Mouse (Mus musculus) forebrain, embryonic 10.5 days (tissue): ENCODE measurements around the gene Gss. TPM values are rescaled to one million over a fixed set of nuclear protein-coding genes. Genes with fewer than 3 reads are reported as not detected.

Experiments used
- DNase-seq: peaks from one replicate; pipeline ENCODE4 v3.0.0-alpha.2; 2017; ENCODE audit warnings: low spot score; ENCODE audit errors: extremely low spot score
- H3K27ac ChIP-seq: fragments of 300-500 bp; sonication (generic); 2 replicates; pipeline ENCODE4 v1.5.1; 2016; ENCODE audit warnings: mild to moderate bottlenecking
- H3K27me3 ChIP-seq: fragments of 300-500 bp; sonication (generic); 2 replicates; pipeline ENCODE4 v1.6.1; 2016; ENCODE audit warnings: mild to moderate bottlenecking; ENCODE audit not compliant: poor library complexity, severe bottlenecking
- H3K36me3 ChIP-seq: fragments of 300-500 bp; sonication (generic); replicated peaks from 2 replicates; pipeline ENCODE4 v1.6.1; 2016; ENCODE audit warnings: mild to moderate bottlenecking, moderate library complexity
- H3K4me1 ChIP-seq: fragments of 300-500 bp; sonication (generic); 2 replicates; pipeline ENCODE4 v1.6.1; 2016
- H3K4me3 ChIP-seq: fragments of 300-500 bp; sonication (generic); 2 replicates; pipeline ENCODE4 v1.5.1; 2016; ENCODE audit warnings: mild to moderate bottlenecking, moderate library complexity
- H3K9me3 ChIP-seq: fragments of 300-500 bp; sonication (generic); 2 replicates; pipeline ENCODE4 v1.6.1; 2016; ENCODE audit warnings: mild to moderate bottlenecking, moderate library complexity
- WGBS: fragments of 180-500 bp; shearing (Covaris S2); methylation state at CpG from one replicate; pipeline ENCODE4 v1.1.7; 2016; 5-methylcytosine and 5-hydroxymethylcytosine counted together
- polyA plus RNA-seq: library from polyadenylated mRNA; unstranded; fragments of >200 nt; fragmentation: Nextera tagmentation; extraction: Ambion mirVana; gene quantifications from 2 replicates; pipeline ENCODE4 v1.2.1, GENCODE M21; 2016

Gene Gss
- 22.6 and 24.2 TPM in 2 replicates for polyA plus RNA-seq

DNA sequence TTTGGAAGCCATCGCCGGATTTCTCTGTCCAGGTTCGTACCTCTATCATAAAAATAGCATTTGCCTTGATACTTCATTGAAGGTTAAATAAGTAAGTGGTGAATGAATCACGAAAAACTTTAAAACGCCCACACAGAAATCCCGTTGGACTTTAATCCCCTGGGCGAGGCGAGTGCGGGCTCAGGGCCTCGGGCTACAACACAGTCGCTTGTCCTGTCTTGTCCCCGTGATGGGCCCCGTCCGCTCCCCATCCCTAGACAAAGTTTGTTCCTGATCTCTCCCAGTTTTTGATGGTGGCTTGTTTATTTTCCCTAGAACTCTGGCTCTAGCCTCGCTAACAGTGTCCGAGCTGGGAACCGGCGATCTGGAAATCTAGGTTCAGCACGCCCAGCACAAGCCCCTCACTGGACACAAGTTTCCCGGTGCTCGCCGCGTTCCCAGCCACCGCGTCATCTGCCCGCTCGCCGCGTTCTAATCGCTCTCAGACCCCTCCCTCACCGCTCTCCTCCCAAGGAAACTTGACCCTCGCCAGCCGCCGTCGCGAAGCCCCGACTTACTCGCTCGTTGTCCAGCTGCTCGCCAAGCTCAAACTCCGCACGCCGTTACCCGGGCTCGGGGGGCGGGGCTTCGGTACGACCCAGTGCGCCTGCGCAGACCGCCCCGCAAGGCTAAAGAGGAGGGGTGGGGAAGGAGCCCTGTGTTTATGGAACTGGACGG, at the start of gene Gss:
Gene Gss, minus strand, starts transcription at position 674 of the 717 bp plus-strand sequence.
- Histone ChIP-seq H3K27ac (peak within 1 kb of the TSS; percentile 90), H3K36me3 (no peaks in the 10 kb centered on the region), H3K27me3 (no peaks in the 10 kb centered on the region), H3K4me1 (peaks cover 18% of the 10 kb centered on the region), H3K9me3 (no peaks in the 10 kb centered on the region), H3K4me3 (peak within 1 kb of the TSS; percentile 70)
- under 1% methylated on average over 53 of the region's 53 CpGs for WGBS
- DNase-seq, result peak; percentile 100

DNA sequence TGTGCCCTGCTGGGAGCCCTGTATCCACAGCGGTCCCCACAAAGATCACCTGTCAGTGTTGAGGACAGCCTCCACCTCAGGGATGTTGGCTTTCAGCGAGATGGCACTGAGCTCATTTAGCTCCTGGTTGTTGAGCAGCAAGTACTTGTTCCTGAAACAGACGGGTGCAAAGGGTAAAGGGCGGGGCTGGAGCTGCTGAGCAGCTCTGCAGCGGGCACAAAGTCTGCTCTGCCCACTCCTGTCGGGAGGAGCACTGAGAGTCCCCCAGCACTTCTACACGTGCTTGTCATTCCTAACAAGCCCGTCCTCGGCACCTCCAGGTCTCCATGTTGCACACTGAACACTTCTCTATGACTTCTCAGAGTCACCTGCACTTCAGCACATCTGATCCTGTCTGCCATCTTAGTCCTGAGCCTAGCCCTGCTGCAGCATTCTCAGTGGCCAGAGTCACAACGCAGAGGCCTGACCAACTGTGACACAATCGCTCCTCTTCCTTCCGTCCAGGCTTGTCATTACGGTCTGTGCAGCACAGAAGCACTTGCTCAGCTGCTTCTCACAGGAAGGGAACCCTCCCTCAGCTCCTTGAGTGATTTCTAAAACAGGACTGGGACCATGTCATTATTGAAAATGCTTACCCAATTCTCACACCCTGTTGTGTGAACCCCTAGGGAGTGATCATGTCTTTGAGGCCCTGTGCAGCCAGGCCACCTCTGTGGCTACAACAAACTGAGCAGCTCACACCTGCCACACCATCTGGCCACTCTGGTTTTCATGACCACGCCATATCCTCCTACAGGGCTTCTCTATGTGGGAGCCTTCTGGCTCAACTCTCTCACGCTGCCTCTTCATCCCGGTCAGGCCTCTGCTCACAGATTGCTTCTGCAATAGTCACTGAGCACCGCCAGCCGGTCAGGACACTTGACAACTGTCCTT, 49.2 kb upstream of the Gss start:
- 89% methylated on average over 18 of the region's 18 CpGs for WGBS
- Histone ChIP-seq H3K4me1 (no peaks in the 10 kb centered on the region), H3K27ac (no peak overlapping the region), H3K4me3 (no peak overlapping the region), H3K27me3 (no peaks in the 10 kb centered on the region), H3K9me3 (no peaks in the 10 kb centered on the region), H3K36me3 (peaks cover 98% of the 10 kb centered on the region)
- no peak for DNase-seq

DNA sequence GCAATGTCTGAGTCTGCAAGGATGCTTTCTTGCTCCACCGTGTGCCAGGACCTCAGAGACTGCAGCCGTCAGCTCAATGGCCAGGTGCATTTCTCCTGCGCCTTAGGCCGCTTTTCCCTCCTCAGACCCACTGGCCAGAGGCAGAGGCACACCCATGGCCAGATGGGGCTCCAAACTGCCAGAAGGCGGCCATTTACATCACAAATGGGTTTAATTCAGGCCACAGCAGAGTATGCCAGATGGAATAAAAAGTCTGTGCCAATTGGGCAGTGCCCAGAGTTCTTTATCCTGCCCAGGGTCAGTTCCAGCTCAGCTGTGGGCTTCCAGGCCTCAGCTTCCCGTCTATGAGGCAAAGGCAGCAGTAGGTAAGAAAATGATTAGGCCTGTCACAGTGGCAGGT, 48.0 kb upstream of the Gss start:
- Histone ChIP-seq H3K27ac (no peak overlapping the region), H3K4me3 (no peak overlapping the region), H3K27me3 (no peaks in the 10 kb centered on the region), H3K4me1 (no peaks in the 10 kb centered on the region), H3K36me3 (peaks cover 99% of the 10 kb centered on the region), H3K9me3 (no peaks in the 10 kb centered on the region)
- no peak for DNase-seq
- WGBS, result 88% methylated on average over 6 of the region's 6 CpGs

DNA sequence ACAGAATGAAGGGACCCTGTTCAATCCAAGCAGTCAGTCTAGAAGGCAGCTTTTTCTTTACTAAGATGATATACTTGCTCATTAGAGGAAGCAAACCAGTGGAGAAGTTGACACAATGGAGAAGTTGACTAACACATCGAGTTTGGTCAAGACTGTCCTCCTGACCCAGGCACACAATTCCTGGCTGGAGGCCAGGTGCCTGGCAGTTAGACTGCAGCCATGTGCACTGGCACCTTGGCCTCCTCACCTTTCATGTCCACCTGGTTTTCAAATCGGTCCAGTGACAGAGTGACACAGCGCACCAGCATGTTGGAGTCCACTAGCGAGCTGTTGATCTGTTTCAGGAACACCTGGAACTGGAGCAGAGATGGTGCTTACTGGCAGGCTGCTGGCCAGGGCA, 44.8 kb upstream of the Gss start:
- H3K4me1 ChIP-seq, result no peaks in the 10 kb centered on the region; the same call in 1 of the 2 replicates
- no peak for DNase-seq
- peaks cover 31% of the 10 kb centered on the region for H3K27me3 ChIP-seq
- no peak overlapping the region for H3K4me3 ChIP-seq
- 94% methylated on average over 4 of the region's 4 CpGs for WGBS
- H3K27ac ChIP-seq, result no peak overlapping the region
- peaks cover 100% of the 10 kb centered on the region for H3K36me3 ChIP-seq
- no peaks in the 10 kb centered on the region for H3K9me3 ChIP-seq

DNA sequence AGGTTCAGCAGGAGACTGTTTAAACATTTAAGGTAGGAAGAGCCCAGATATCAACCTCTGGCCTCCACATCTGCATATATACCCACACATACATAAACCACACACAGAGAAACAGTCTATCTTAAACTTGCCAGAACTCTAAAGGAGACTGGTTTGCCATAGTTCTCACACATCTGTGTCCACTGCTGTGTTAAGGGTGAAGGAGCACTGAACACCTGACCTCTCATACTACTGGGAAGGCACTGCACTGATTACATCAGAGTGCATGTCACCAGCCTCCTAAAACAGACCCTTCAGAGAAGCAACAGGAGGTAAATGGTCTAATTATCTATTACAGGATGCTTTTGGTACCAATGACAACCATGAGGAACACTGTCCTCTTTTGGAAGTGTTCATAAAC, 44.3 kb upstream of the Gss start:
- Histone ChIP-seq H3K4me3 (no peak overlapping the region), H3K4me1 (peaks cover 4% of the 10 kb centered on the region; the same call in 1 of the 2 replicates), H3K27ac (no peak overlapping the region), H3K36me3 (peaks cover 100% of the 10 kb centered on the region), H3K9me3 (no peaks in the 10 kb centered on the region), H3K27me3 (peaks cover 36% of the 10 kb centered on the region)
- no peak for DNase-seq

DNA sequence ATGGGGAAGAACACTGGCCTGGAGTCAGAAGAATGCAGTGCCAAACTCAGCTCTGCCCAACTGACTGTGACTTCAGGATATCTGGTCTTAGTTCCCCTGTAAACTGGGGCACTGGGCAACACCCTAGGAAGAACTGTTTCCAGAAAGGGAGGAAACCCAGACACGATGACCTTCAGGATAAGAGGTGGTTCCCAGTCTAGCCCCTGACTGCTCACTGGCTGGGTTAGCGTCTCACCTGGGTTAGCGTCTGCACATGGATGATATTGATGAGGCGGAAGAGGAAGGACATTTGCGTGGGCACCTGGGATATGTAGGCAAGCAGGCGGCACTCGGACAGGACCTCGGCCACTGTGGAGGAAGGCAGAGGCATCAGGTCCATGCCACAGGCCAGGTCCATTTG, 43.4 kb upstream of the Gss start:
- Histone ChIP-seq H3K36me3 (peaks cover 97% of the 10 kb centered on the region), H3K4me1 (peaks cover 10% of the 10 kb centered on the region), H3K27me3 (peaks cover 45% of the 10 kb centered on the region), H3K9me3 (no peaks in the 10 kb centered on the region), H3K4me3 (no peak overlapping the region), H3K27ac (no peak overlapping the region)
- DNase-seq, result no peak
- WGBS, result 94% methylated on average over 8 of the region's 8 CpGs

DNA sequence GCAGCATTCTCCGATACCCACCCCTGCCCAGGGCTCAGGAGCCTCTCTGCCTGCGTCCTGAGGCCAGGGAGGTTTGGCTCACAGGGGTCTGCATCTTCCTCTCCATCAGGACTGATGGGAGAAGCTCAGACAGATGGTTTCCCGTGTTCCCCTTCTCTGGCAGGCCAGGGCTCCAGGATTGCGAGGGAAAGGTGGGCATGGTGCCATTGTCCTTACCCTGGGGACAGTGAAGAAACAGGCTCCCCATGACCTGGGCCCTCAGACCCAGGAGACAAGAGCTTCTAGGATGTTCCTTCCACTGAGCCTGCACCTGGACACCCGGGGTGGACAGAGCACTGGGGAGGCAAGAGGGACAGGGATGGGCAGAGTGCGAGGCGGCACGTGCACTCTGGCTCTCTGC, 42.0 kb upstream of the Gss start:
- H3K27ac ChIP-seq, result no peak overlapping the region
- DNase-seq, result no peak
- H3K36me3 ChIP-seq, result peaks cover 83% of the 10 kb centered on the region
- H3K4me1 ChIP-seq, result peaks cover 24% of the 10 kb centered on the region
- H3K9me3 ChIP-seq, result no peaks in the 10 kb centered on the region
- H3K4me3 ChIP-seq, result no peak overlapping the region
- peaks cover 59% of the 10 kb centered on the region for H3K27me3 ChIP-seq
- 92% methylated on average over 8 of the region's 8 CpGs for WGBS

DNA sequence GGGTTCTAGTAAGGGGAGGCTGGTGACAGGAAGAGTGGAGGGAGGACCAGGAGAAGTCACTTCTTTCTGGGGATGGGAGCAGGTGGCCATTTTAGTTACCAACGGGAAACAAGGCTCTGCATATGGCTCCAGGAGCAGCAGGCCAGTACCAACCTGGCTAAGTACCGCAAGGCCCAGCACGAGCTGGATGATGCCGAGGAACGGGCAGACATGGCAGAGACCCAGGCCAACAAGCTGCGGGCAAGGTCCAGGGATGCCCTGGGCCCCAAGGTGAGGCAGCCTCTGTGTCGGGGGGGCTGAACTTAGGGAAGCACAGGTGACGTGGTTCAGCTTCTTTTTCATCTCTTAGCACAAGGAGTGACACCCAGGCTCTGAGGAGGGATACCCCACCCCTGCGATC, 41.1 kb upstream of the Gss start:
- H3K36me3 ChIP-seq, result peaks cover 75% of the 10 kb centered on the region

DNA sequence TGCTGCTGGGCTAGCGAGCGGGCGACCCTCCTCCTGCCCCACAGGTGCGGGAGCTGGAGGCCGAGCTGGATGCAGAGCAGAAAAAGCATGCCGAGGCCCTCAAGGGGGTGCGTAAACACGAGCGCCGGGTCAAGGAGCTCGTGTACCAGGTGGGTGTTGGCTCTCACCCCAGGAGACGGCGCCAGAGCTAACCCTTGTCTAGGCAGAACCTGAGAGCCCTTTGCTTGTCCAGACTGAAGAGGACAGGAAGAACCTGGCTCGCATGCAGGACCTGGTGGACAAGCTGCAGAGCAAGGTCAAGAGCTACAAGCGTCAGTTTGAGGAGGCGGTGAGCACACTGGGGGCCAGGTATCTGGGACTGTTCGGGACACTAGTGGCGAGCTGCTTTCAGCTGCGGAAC, 40.5 kb upstream of the Gss start:
- WGBS, result 75% methylated on average over 19 of the region's 19 CpGs
- Histone ChIP-seq H3K27ac (no peak overlapping the region), H3K4me3 (no peak overlapping the region), H3K4me1 (peaks cover 38% of the 10 kb centered on the region), H3K36me3 (peaks cover 69% of the 10 kb centered on the region), H3K27me3 (peaks cover 73% of the 10 kb centered on the region), H3K9me3 (no peaks in the 10 kb centered on the region)
- DNase-seq, result no peak

More for the DNA sequence above, 41.1 kb upstream of the Gss start:
- peaks cover 67% of the 10 kb centered on the region for H3K27me3 ChIP-seq
- H3K4me1 ChIP-seq, result peaks cover 33% of the 10 kb centered on the region
- no peaks in the 10 kb centered on the region for H3K9me3 ChIP-seq
- H3K27ac ChIP-seq, result no peak overlapping the region
- DNase-seq, result no peak
- whole genome bisulfite sequencing, result 86% methylated on average over 9 of the region's 9 CpGs
- no peak overlapping the region for H3K4me3 ChIP-seq

DNA sequence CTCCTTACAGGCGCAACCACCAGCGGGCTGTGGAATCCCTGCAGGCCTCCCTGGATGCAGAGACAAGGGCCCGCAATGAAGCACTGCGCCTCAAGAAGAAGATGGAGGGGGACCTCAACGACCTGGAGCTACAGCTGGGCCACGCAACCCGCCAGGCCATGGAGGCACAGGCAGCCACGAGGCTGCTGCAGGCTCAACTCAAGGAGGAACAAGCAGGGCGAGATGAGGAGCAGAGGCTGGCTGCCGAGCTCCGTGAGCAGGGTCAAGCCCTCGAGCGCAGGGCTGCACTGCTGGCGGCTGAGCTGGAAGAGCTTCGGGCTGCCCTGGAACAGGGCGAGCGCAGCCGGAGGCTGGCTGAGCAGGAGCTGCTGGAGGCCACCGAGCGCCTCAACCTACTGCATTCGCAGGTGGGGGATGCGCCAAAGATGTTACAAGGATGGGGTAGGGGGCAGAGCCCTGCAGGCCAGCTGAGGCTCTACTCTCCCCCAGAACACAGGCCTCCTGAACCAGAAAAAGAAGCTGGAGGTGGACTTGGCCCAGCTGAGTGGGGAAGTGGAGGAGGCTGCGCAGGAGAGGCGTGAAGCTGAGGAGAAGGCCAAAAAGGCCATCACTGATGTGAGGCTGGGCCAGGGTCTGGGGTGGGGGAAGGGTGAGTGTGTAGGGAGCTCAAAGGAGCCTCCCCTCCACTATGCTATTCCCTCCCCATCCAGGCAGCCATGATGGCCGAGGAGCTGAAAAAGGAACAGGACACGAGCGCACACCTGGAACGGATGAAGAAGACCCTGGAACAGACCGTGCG, 39.7 kb upstream of the Gss start:
- Histone ChIP-seq H3K36me3 (peaks cover 61% of the 10 kb centered on the region), H3K4me3 (no peak overlapping the region)
- no peak for DNase-seq

DNA sequence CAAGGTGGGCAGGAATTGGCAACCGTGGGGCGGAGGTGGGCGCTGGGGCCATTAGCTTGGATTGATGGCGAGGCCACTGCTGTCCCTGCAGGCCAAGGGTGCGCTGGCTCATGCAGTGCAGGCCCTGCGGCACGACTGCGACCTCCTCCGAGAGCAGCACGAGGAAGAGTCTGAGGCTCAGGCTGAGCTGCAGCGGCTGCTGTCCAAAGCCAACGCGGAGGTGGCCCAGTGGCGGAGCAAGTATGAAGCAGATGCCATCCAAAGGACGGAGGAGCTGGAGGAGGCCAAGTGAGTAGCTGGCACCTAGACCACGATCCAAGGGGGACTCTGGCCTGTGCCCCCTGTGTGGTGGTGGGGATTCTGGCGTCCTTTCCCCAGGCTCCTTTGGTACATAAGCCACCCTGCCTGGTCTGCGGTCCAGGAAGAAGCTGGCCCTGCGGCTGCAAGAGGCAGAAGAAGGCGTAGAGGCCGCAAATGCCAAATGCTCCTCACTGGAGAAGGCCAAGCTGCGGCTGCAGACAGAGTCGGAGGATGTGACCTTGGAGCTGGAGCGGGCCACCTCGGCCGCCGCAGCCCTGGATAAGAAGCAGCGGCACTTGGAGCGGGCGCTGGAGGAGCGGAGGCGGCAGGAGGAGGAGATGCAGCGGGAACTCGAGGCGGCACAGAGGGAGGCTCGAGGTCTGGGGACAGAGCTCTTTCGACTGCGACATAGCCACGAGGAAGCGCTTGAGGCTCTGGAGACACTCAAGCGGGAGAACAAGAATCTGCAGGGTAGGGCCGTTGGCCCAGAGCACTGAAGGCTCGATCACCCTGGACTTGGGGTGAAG, 38.2 kb upstream of the Gss start:
- no peak for DNase-seq
- Histone ChIP-seq H3K9me3 (no peaks in the 10 kb centered on the region), H3K4me1 (peaks cover 48% of the 10 kb centered on the region), H3K4me3 (peak overlapping the region; percentile 16), H3K27ac (no peak overlapping the region), H3K27me3 (peaks cover 97% of the 10 kb centered on the region), H3K36me3 (peaks cover 46% of the 10 kb centered on the region)
- WGBS, result 13% methylated on average over 43 of the region's 43 CpGs

More for the DNA sequence above, 39.7 kb upstream of the Gss start:
- 61% methylated on average over 30 of the region's 30 CpGs for WGBS
- Histone ChIP-seq H3K4me1 (peaks cover 39% of the 10 kb centered on the region), H3K27me3 (peaks cover 81% of the 10 kb centered on the region), H3K27ac (no peak overlapping the region), H3K9me3 (no peaks in the 10 kb centered on the region)

DNA sequence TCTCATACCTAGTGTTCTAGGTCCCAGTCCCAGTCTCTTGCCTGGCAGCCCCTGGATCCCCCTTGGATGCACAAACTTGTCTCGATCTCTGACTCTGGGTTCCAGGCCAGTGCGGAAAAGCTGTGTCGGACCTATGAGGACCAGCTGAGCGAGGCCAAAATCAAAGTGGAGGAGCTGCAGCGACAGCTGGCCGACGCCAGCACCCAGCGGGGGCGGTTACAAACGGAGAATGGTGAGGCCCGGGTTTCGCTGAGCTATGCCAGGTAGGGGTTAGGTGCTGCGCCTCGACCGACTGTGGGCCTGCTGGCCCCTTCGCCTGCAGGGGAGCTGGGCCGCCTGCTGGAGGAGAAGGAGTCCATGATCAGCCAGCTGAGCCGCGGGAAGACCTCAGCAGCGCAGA, 37.5 kb upstream of the Gss start:
- DNase-seq, result no peak
- peaks cover 39% of the 10 kb centered on the region for H3K36me3 ChIP-seq
- H3K9me3 ChIP-seq, result no peaks in the 10 kb centered on the region
- peak overlapping the region; percentile 16 for H3K4me3 ChIP-seq
- WGBS, result 19% methylated on average over 20 of the region's 20 CpGs
- peaks cover 48% of the 10 kb centered on the region for H3K4me1 ChIP-seq
- H3K27ac ChIP-seq, result no peak overlapping the region
- H3K27me3 ChIP-seq, result peaks cover 99% of the 10 kb centered on the region
